Mouse (Mus musculus): Measurements from ENCODE around the gene Otulin. TPM values are rescaled to one million over a fixed set of nuclear protein-coding genes. Genes with fewer than 3 reads are reported as not detected.

Otulin gene
- polyA plus RNA-seq, 1 experiment from 2014 or later = 33.5 TPM

DNA sequence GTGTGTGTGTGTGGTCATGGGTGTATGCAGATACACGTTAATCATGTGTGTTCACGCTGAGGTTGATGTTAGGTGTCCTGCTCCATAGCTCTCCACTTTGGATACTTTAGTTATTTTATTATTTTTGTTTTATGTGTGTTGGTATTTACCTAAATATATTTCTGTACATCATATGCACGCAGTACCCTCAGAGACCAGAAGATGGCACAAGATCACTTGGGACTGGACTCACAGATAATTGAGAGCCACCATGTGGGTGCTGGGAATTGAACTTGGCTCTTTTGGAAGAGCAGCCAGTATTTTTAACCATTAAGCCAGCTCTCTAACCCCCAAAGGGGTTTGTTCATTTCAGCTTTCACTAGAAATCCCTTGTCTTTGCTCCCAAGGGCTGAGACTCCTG lies 48.1 kb downstream of the Otulin start:
- H3K4me3 ChIP-seq = no peak overlapping the region
- peak overlapping the region; percentile 84; the same call in 1 of the 2 replicates for H3K27ac ChIP-seq
- H3K36me3 ChIP-seq (replicated peaks) = peaks cover 48% of the 10 kb centered on the region
- peaks cover 19% of the 10 kb centered on the region for H3K4me1 ChIP-seq
- WGBS = 85% methylated on average over 3 of the region's 3 CpGs
- DNase-seq (ENCODE audit: extremely low spot score, low spot score) = no peak
- no peaks in the 10 kb centered on the region for H3K27me3 ChIP-seq (ENCODE audit: poor library complexity, severe bottlenecking)
- no peaks in the 10 kb centered on the region for H3K9me3 ChIP-seq

DNA sequence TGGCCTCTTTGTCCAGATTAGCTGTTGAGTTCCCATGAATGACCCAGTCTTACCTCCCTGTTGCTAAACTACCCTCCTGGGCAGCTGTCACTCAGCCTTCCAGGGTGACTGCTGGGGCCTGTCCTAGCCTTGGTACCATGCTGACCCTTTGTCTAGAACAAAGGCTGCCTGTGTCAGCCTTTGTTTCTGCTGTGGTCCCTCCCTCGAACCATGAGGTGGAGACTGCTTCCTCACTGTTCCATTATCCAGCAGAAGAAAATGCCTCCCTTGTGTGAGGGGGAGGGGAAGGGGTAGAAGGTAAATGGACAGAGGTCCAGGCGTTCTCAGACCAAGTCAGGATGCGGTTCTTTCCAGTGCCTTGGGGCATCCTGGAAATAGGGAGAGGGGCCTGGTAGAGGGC lies 48.9 kb downstream of the Otulin start:
- H3K27ac ChIP-seq = peak overlapping the region; percentile 84
- peaks cover 19% of the 10 kb centered on the region for H3K4me1 ChIP-seq
- no peak overlapping the region; the same call in 1 of the 2 replicates for H3K4me3 ChIP-seq
- no peaks in the 10 kb centered on the region for H3K9me3 ChIP-seq
- H3K36me3 ChIP-seq (replicated peaks) = peaks cover 48% of the 10 kb centered on the region
- WGBS = 9% methylated on average over 3 of the region's 3 CpGs
- H3K27me3 ChIP-seq (ENCODE audit: poor library complexity, severe bottlenecking) = no peaks in the 10 kb centered on the region
- DNase-seq (ENCODE audit: extremely low spot score, low spot score) = peak; percentile 53

- peak overlapping the region; percentile 84 for H3K27ac ChIP-seq
- no peaks in the 10 kb centered on the region for H3K27me3 ChIP-seq (ENCODE audit: poor library complexity, severe bottlenecking)
- 78% methylated on average over 2 of the region's 2 CpGs for WGBS
- no peak overlapping the region for H3K4me3 ChIP-seq
- H3K36me3 ChIP-seq (replicated peaks) = peaks cover 46% of the 10 kb centered on the region
- H3K9me3 ChIP-seq = no peaks in the 10 kb centered on the region
- H3K4me1 ChIP-seq = peaks cover 19% of the 10 kb centered on the region
- DNase-seq (ENCODE audit: extremely low spot score, low spot score) = no peak
Measured at GRCm38 (mm10) chr15:27580771-27581170, 49.7 kb downstream of the Otulin start.

GRCm38 (mm10) chr15:27579853-27580252 lies 50.6 kb downstream of the Otulin start:
- Histone ChIP-seq H3K9me3 (no peaks in the 10 kb centered on the region), H3K27ac (no peak overlapping the region), H3K27me3 (ENCODE audit: poor library complexity, severe bottlenecking) (no peaks in the 10 kb centered on the region), H3K36me3 (replicated peaks) (peaks cover 38% of the 10 kb centered on the region), H3K4me1 (peaks cover 19% of the 10 kb centered on the region), H3K4me3 (no peak overlapping the region)
- no peak for DNase-seq (ENCODE audit: extremely low spot score, low spot score)
- 94% methylated on average over 2 of the region's 2 CpGs for WGBS

- no peak for DNase-seq (ENCODE audit: extremely low spot score, low spot score)
- Histone ChIP-seq H3K27ac (no peak overlapping the region), H3K9me3 (no peaks in the 10 kb centered on the region), H3K36me3 (replicated peaks) (peaks cover 34% of the 10 kb centered on the region), H3K4me3 (no peak overlapping the region), H3K27me3 (ENCODE audit: poor library complexity, severe bottlenecking) (no peaks in the 10 kb centered on the region), H3K4me1 (peaks cover 19% of the 10 kb centered on the region)
- 88% methylated on average over 6 of the region's 6 CpGs for WGBS
Measured at GRCm38 (mm10) chr15:27578918-27579317, 51.6 kb downstream of the Otulin start.

DNA sequence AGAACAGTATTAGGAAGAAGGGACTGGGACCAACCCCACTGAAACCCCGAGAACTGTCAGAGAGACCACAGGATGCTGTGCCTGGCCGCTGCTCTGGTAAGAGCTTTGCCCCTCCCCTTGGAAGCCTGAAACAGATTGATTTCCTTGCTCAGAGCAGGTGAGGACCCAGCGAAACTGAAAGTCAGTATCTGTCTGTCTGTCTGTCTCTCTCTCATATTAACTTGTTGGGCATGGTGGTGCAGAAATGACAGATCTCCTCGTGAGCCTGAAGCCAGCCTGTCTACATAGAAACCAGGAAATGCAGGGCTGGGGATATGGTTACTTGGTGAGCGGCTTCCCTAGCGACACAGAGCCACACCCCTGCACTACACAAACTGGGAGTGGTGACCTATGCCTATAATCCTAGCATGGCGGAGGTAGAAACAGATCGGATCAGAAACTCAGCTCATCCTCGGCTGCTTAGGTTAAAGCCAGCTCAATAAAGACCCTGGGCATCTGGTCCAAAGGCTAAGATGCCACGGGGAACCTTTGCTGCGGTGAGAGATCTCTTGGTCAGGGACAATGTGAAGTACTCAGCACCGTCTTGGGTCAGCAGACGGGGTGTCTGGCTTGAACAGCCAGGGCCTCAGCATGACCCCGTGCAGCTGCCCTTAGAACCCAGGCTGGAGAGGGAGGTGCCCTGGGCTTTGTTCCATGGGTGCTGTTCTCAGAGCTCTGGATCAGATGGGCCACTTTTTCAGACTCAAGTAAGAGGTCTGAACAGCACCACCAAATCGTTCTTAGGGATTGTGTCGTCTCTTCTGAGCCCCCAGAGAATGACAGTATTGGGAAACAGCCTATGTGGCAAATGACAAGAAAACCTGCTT lies 52.3 kb downstream of the Otulin start:
- Histone ChIP-seq H3K27me3 (ENCODE audit: poor library complexity, severe bottlenecking) (no peaks in the 10 kb centered on the region), H3K4me1 (peaks cover 19% of the 10 kb centered on the region), H3K27ac (0 out of 2 replicates have a peak overlapping the region, but pooled peaks have one; percentile 11), H3K9me3 (no peaks in the 10 kb centered on the region), H3K36me3 (replicated peaks) (peaks cover 27% of the 10 kb centered on the region), H3K4me3 (no peak overlapping the region)
- WGBS = 82% methylated on average over 16 of the region's 16 CpGs
- DNase-seq (ENCODE audit: extremely low spot score, low spot score) = no peak

DNA sequence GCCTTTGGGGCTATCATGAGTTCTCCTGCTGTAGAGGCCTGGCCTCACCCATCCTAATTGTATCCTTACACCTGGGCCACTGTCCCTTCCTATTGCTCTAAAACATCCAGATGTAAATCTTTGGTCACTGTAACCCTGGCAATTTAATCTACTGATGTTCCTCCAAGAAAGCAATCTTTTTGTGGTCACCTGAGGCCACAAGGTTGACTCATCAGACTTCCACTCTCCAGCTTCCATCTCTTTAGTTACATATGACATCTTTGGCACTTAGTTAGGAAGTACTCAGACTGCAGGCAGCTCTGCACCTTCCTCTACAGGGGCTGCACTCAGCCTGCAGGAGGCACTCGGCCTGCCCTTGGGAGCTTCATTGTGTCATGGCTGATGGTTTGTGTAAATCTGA lies 53.6 kb downstream of the Otulin start:
- Histone ChIP-seq H3K27ac (no peak overlapping the region), H3K9me3 (no peaks in the 10 kb centered on the region), H3K4me1 (peaks cover 15% of the 10 kb centered on the region), H3K36me3 (replicated peaks) (peaks cover 28% of the 10 kb centered on the region), H3K4me3 (no peak overlapping the region), H3K27me3 (ENCODE audit: poor library complexity, severe bottlenecking) (no peaks in the 10 kb centered on the region)
- DNase-seq (ENCODE audit: extremely low spot score, low spot score) = no peak
- WGBS = 86% methylated on average over 1 of the region's 1 CpGs

DNA sequence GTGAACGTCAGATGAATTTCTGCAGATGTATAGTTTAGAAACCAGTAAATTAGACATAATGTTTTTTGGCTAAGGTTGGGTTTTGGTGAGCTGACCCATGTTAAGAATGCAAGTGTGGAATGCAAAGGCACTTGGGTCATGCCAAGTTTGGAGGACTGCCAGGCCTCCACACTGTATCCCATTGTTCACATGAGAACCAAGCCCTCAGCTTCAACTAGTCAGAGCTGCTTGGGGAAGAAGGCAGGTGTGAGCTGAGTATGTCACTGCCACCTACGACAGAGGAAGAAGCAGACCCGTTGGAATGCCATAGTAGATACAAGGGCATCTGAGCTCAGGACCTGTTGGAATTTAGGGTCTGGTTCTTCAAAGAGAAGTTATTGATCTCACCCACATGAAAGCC lies 54.6 kb downstream of the Otulin start:
- no peak overlapping the region for H3K4me3 ChIP-seq
- H3K9me3 ChIP-seq = no peaks in the 10 kb centered on the region
- no peak overlapping the region for H3K27ac ChIP-seq
- H3K27me3 ChIP-seq (ENCODE audit: poor library complexity, severe bottlenecking) = no peaks in the 10 kb centered on the region
- DNase-seq (ENCODE audit: extremely low spot score, low spot score) = no peak
- WGBS = 96% methylated on average over 3 of the region's 3 CpGs
- H3K4me1 ChIP-seq = peaks cover 5% of the 10 kb centered on the region
- peaks cover 28% of the 10 kb centered on the region for H3K36me3 ChIP-seq (replicated peaks)

DNA sequence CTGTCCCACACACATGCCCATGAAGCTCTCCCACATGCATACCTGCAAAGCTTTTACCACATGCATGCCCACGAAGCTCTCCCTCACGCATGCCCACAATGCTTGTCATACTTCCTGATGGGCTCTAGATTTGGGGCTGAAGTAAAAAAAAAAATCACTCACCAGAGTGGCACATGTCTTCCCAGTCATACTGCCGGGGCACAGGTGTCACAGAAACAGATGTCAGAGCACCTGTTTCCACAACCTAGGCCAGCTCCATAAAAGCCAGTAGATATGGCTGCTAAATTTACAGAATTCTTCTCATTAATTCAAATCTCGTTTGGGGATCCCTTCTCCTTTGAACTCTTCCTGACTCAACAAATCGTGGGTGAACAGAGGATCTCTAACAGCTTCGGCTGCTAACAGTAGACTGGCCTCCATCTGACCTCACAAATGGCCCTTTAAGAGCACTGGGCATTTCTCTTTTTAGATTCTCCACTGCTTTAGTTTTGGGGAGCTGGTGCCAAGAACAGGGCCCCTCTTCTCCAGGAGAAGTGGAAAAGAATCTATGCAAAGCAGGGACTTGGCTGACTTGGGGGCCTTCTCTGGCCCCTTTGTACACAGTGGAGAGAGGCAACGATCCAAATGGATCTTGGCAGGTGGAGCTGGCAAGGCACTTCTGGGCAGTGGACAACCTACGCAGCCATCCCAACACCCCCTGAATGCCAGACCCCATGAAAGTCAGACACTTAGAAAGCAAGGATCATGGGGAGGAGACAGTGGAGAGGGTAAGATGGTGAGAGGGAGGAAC lies 55.3 kb downstream of the Otulin start:
- Histone ChIP-seq H3K36me3 (replicated peaks) (peaks cover 20% of the 10 kb centered on the region), H3K4me1 (no peaks in the 10 kb centered on the region), H3K27ac (no peak overlapping the region), H3K27me3 (ENCODE audit: poor library complexity, severe bottlenecking) (no peaks in the 10 kb centered on the region), H3K9me3 (no peaks in the 10 kb centered on the region), H3K4me3 (no peak overlapping the region)
- no peak for DNase-seq (ENCODE audit: extremely low spot score, low spot score)
- WGBS = 88% methylated on average over 8 of the region's 8 CpGs

DNA sequence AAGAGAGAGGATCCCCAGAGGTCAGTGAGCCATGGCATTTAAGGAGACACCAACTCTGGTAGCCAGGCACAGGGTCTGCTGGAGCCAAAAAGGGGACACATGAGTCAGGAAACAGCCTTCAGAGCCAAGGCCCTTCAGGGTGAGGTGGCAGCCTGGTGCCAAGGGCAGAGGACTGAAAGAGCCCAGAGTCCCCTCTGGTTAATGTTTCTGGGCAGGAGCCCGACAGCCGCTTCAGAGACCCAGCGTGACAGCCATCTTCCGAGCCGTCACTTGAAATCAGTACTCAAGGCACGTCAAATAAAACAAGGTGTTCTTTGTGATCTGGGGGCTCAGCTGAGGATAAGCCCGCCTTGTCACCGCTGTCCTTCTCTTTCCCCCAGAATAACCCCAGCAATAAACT lies 59.3 kb downstream of the Otulin start:
- 92% methylated on average over 8 of the region's 8 CpGs for WGBS
- H3K4me3 ChIP-seq = no peak overlapping the region

GRCm38 (mm10) chr15:27570385-27570784 lies 60.1 kb downstream of the Otulin start:
- peaks cover 11% of the 10 kb centered on the region for H3K36me3 ChIP-seq (replicated peaks)
- 98% methylated on average over 4 of the region's 4 CpGs for WGBS

More for the DNA sequence above, 59.3 kb downstream of the Otulin start:
- no peak overlapping the region for H3K27ac ChIP-seq
- DNase-seq (ENCODE audit: extremely low spot score, low spot score) = no peak
- H3K4me1 ChIP-seq = no peaks in the 10 kb centered on the region
- H3K9me3 ChIP-seq = no peaks in the 10 kb centered on the region
- H3K36me3 ChIP-seq (replicated peaks) = peaks cover 9% of the 10 kb centered on the region
- H3K27me3 ChIP-seq (ENCODE audit: poor library complexity, severe bottlenecking) = no peaks in the 10 kb centered on the region

GRCm38 (mm10) chr15:27569924-27570323 lies 60.6 kb downstream of the Otulin start:
- Histone ChIP-seq H3K36me3 (replicated peaks) (peaks cover 13% of the 10 kb centered on the region), H3K27ac (no peak overlapping the region), H3K4me3 (no peak overlapping the region), H3K4me1 (no peaks in the 10 kb centered on the region), H3K9me3 (no peaks in the 10 kb centered on the region), H3K27me3 (ENCODE audit: poor library complexity, severe bottlenecking) (no peaks in the 10 kb centered on the region)
- no peak for DNase-seq (ENCODE audit: extremely low spot score, low spot score)
- WGBS = 82% methylated on average over 2 of the region's 2 CpGs

More at GRCm38 (mm10) chr15:27570385-27570784, 60.1 kb downstream of the Otulin start:
- no peaks in the 10 kb centered on the region for H3K27me3 ChIP-seq (ENCODE audit: poor library complexity, severe bottlenecking)
- no peaks in the 10 kb centered on the region for H3K4me1 ChIP-seq
- H3K9me3 ChIP-seq = no peaks in the 10 kb centered on the region
- no peak overlapping the region for H3K4me3 ChIP-seq
- DNase-seq (ENCODE audit: extremely low spot score, low spot score) = no peak
- H3K27ac ChIP-seq = no peak overlapping the region

- H3K27me3 ChIP-seq (ENCODE audit: poor library complexity, severe bottlenecking) = no peaks in the 10 kb centered on the region
- H3K9me3 ChIP-seq = no peaks in the 10 kb centered on the region
- WGBS = 93% methylated on average over 6 of the region's 6 CpGs
- H3K36me3 ChIP-seq (replicated peaks) = peaks cover 16% of the 10 kb centered on the region
- H3K27ac ChIP-seq = no peak overlapping the region
- DNase-seq (ENCODE audit: extremely low spot score, low spot score) = no peak
- no peaks in the 10 kb centered on the region for H3K4me1 ChIP-seq
- H3K4me3 ChIP-seq = no peak overlapping the region
Measured at GRCm38 (mm10) chr15:27568371-27568770, 62.1 kb downstream of the Otulin start.
